Mouse (Mus musculus) E14TG2a.4 (cell line): ENCODE measurements around the gene Speg.

Source experiments
- CTCF ChIP-seq: conservative IDR thresholded peaks from 2 replicates; pipeline ENCODE4 v1.5.1; 2014; ENCODE audit warnings: low read length
- POU5F1 ChIP-seq: IDR thresholded peaks from 2 replicates; pipeline ENCODE4 v1.6.1; 2014; ENCODE audit warnings: low read length, borderline replicate concordance

- TF ChIP-seq CTCF (no peak), POU5F1 (no peak)
These were observed 68.3 kb downstream of the Speg start for GRCm38 (mm10) chr1:75443247-75444024.
